Mouse (Mus musculus) gastrocnemius, adult 18-20 months (tissue): ENCODE measurements around the gene Cebpz. TPM values are rescaled to one million over a fixed set of nuclear protein-coding genes. Genes with fewer than 3 reads are reported as not detected.

ENCODE experiments used
- DNase-seq: peaks from one replicate; pipeline ENCODE4 v3.0.0; 2021; ENCODE audit warnings: low spot score
- total RNA-seq, 2 experiments: library from RNA; stranded (reverse); gene quantifications; 2 replicates each; pipeline ENCODE4 v1.2.3; 2021

Cebpz gene
- total RNA-seq, 2 experiments from 2014 or later, result 25.6 to 28.5 TPM

DNA sequence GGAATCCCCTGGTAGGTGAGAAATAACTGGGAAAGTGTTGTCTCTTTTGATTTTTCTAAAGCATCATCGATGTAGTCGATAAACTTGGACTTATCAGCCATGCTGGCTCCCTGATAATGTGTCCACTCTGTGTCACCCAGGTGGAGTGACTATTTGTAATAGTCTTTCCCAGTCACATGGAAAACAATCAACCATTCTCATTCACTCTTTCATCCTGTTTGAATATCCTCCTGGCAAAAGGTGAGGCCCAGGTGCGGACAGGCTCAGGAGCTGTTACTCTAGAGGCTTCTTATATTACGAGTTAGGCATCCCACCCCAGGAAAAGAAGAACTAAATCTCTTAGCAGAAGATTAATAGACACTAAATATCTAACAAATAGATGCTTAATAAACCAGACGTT, 30.0 kb downstream of the Cebpz start, which contains the start of gene Sult6b1:
Sult6b1 (minus strand) TSS at position 101 of the 400 bp plus-strand sequence.
- no peak for DNase-seq

GRCm38 (mm10) chr17:78903158-78903557, 33.7 kb downstream of the Cebpz start:
- no peak for DNase-seq

- DNase-seq, result peak; percentile 17
These were observed 41.5 kb downstream of the Cebpz start for GRCm38 (mm10) chr17:78895394-78895793.

GRCm38 (mm10) chr17:78894991-78895390, 41.9 kb downstream of the Cebpz start:
- DNase-seq, result no peak

GRCm38 (mm10) chr17:78891020-78891419, 45.8 kb downstream of the Cebpz start:
- DNase-seq, result no peak

DNA sequence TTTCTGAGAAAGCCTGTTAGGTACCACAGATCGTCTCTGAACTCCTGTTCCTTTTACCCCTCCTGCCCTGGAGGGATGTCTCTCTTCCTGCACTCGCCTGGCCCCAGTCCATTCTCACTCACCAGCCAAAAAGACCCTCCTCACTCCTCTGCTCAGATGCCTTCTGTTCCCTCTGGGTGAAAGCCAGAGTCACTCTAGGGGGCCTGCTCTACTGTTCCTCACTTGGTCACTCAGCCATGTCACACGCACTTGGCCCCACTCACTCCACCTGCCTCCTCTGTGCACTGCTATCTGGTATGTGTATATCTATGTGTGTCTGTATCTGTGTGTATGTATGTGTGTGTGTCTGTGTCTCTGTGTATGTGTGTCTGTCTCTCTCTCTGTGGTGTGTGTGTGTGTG, 47.7 kb downstream of the Cebpz start:
- DNase-seq, result no peak

DNA sequence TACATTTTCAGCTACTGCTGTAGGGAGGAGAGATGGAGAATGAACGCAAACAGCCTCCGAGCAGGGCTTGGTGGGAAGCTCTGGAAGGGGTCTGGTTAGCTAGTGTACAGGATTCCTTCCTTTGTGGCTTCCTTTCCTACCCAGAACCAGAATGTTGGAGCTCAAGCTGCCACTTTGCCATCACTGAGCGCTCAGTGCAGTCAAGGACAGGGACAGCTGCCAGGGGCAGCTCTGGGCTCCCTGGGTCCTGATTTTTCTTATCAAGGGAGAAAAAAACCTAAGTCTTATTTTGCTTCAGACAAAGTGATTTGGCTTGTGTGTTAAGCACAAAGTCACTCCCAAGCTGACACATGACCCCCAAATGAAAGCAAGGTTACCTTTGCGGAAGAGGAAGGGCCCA, 48.3 kb downstream of the Cebpz start:
- no peak for DNase-seq

- no peak for DNase-seq
These were observed 51.4 kb downstream of the Cebpz start for GRCm38 (mm10) chr17:78885286-78886065.

GRCm38 (mm10) chr17:78883291-78883690, 53.6 kb downstream of the Cebpz start:
- DNase-seq, result no peak

GRCm38 (mm10) chr17:78882401-78883112, 54.3 kb downstream of the Cebpz start, which contains the start of gene Eif2ak2:
Gene Eif2ak2, minus strand, starts transcription at chr17:78882573.
- DNase-seq, result peak; percentile 75

GRCm38 (mm10) chr17:78881878-78882304, 55.0 kb downstream of the Cebpz start:
- DNase-seq, result no peak

DNA sequence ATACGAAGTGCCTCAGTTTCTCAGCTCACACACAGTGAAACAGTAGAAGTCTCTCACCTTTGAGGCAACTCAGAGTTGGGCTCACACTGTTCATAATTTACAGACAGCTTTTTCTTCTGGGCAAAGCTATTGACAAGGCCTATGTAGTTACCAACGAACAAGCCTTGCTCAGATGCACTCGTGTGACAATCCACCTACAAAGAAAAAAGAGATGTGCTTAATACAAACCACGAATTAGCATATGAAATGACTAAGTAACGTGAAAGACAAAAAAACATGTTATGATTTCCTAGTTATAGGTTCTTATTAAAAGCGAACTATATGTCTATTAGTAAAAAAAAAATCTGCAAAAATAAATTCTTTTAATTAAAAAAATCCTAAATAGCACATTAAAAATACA, 63.0 kb downstream of the Cebpz start:
- no peak for DNase-seq

Other genes with a start within 250 kb of the Cebpz start
- 1 to 10 TPM; 6.0 to 6.1 TPM for gene Strn, start 199.9 kb downstream of the Cebpz start, total RNA-seq
- gene Heatr5b, start 101.7 kb downstream of the Cebpz start, total RNA-seq, result 1 to 10 TPM; 7.6 to 9.0 TPM
- 10 to 100 TPM; 25.1 to 26.1 TPM for gene Gpatch11, start 101.5 kb downstream of the Cebpz start, total RNA-seq
- 1 to 10 TPM; 2.8 to 3.3 TPM for gene Eif2ak2, start 54.5 kb downstream of the Cebpz start, total RNA-seq
- gene Sult6b1, start 30.1 kb downstream of the Cebpz start, total RNA-seq, result not detected
- 10 to 100 TPM; 40.3 to 41.9 TPM for gene Cebpzos, start 20.6 kb downstream of the Cebpz start, total RNA-seq
- gene Ndufaf7, start 70 bp upstream of the Cebpz start, total RNA-seq, result 10 to 100 TPM; 22.6 to 28.5 TPM
- gene Prkd3, start 83.8 kb upstream of the Cebpz start, total RNA-seq, result 1 to 10 TPM; 7.7 to 9.1 TPM
- gene Qpct, start 114.8 kb upstream of the Cebpz start, total RNA-seq, result 1 to 10 TPM; 2.3 to 3.5 TPM